Mouse (Mus musculus) MEL (cell line): ENCODE data around the gene Ltbp3.

Experiments used
- CTCF ChIP-seq, 3 experiments: IDR thresholded peaks in 2 of 3; conservative IDR thresholded peaks in 1 of 3; 2 replicates each; pipeline ENCODE4 v1.5.1; 2011 to 2012; ENCODE audit warnings: low read length in 3 of 3, low read depth in 2 of 3, mild to moderate bottlenecking in 2 of 3, improper control_type of control experiment in 1 of 3, inconsistent platforms in 1 of 3, mixed read lengths in 1 of 3, moderate library complexity in 1 of 3; ENCODE audit not compliant: control insufficient read depth in 1 of 3, insufficient read depth in 1 of 3, poor library complexity in 1 of 3, severe bottlenecking in 1 of 3
- ELF1 ChIP-seq: IDR thresholded peaks from 2 replicates; pipeline ENCODE4 v1.6.1; 2014; ENCODE audit warnings: low read depth, mild to moderate bottlenecking, inconsistent platforms, low read length, improper control_type of control experiment, moderate library complexity
- EP300 ChIP-seq, 2 experiments: IDR thresholded peaks; 2 replicates each; pipeline ENCODE4 v1.6.1; 2011; ENCODE audit warnings: improper control_type of control experiment in 2 of 2, low read length in 2 of 2, low read depth in 1 of 2, mild to moderate bottlenecking in 1 of 2
- GATA1 ChIP-seq: IDR thresholded peaks from 2 replicates; pipeline ENCODE4 v1.6.1; 2011; ENCODE audit warnings: low read depth, low read length, improper control_type of control experiment
- MAZ ChIP-seq: IDR thresholded peaks from 2 replicates; pipeline ENCODE4 v1.6.1; 2012; ENCODE audit warnings: low read depth, mild to moderate bottlenecking, inconsistent platforms, low read length, improper control_type of control experiment
- NRF1 ChIP-seq: IDR thresholded peaks from 2 replicates; pipeline ENCODE4 v1.6.1; 2014; ENCODE audit warnings: low read depth, mild to moderate bottlenecking, inconsistent platforms, low read length, improper control_type of control experiment, moderate library complexity; ENCODE audit not compliant: poor library complexity, insufficient read depth, severe bottlenecking
- POLR2A ChIP-seq, 2 experiments: IDR thresholded peaks; 2 replicates each; pipeline ENCODE4 v1.6.1; 2011 to 2012; ENCODE audit warnings: low read length in 2 of 2, mild to moderate bottlenecking in 2 of 2, control low read depth in 1 of 2, improper control_type of control experiment in 1 of 2, low read depth in 1 of 2, moderate library complexity in 1 of 2; ENCODE audit not compliant: control insufficient read depth in 1 of 2, insufficient read depth in 1 of 2, poor library complexity in 1 of 2
- POLR2AphosphoS5 ChIP-seq: IDR thresholded peaks from 2 replicates; pipeline ENCODE4 v1.6.1; 2012; ENCODE audit warnings: low read depth, borderline replicate concordance, mild to moderate bottlenecking, inconsistent platforms, low read length, moderate library complexity, mixed read lengths
- RCOR1 ChIP-seq: IDR thresholded peaks from 2 replicates; pipeline ENCODE4 v1.6.1; 2012; ENCODE audit warnings: low read depth, mild to moderate bottlenecking, inconsistent platforms, low read length, improper control_type of control experiment
- SMC3 ChIP-seq: IDR thresholded peaks from 2 replicates; pipeline ENCODE4 v1.6.1; 2011; ENCODE audit warnings: low read depth, low read length, improper control_type of control experiment
- USF1 ChIP-seq: IDR thresholded peaks from 2 replicates; pipeline ENCODE4 v1.6.1; 2014; ENCODE audit warnings: low read depth, mild to moderate bottlenecking, inconsistent platforms, low read length, improper control_type of control experiment, moderate library complexity
- USF2 ChIP-seq, 2 experiments: IDR thresholded peaks; 2 replicates each; pipeline ENCODE4 v1.6.1; 2011 to 2012; ENCODE audit warnings: improper control_type of control experiment in 2 of 2, low read length in 2 of 2, borderline replicate concordance in 1 of 2, inconsistent platforms in 1 of 2, low read depth in 1 of 2, mild to moderate bottlenecking in 1 of 2; ENCODE audit not compliant: insufficient read depth in 1 of 2
- ZKSCAN1 ChIP-seq: IDR thresholded peaks from 2 replicates; pipeline ENCODE4 v1.6.1; 2012; ENCODE audit warnings: low read depth, mild to moderate bottlenecking, inconsistent platforms, low read length, improper control_type of control experiment, moderate library complexity
- ZNF384 ChIP-seq: IDR thresholded peaks from 2 replicates; pipeline ENCODE4 v1.6.1; 2012; ENCODE audit warnings: low read depth, mild to moderate bottlenecking, inconsistent platforms, low read length, improper control_type of control experiment

GRCm38 (mm10) chr19:5800350-5800631 is 59.6 kb downstream of the Ltbp3 start:
- no peak for TF ChIP-seq CTCF (IDR thresholded peaks at IDR 0.05 in 2 of 3, conservative IDR thresholded peaks at IDR 0.05 in 1 of 3; ENCODE audit: control insufficient read depth in 1 of 3, insufficient read depth in 1 of 3, low read depth in 2 of 3, low read length in 3 of 3, poor library complexity in 1 of 3, severe bottlenecking in 1 of 3)
- no peak for TF ChIP-seq POLR2A (IDR thresholded peaks at IDR 0.05; ENCODE audit: control insufficient read depth in 1 of 2, insufficient read depth in 1 of 2, low read depth in 1 of 2, low read length in 2 of 2, poor library complexity in 1 of 2)
- peak; percentile 5; the same call in 1 of the 2 replicates for TF ChIP-seq RCOR1
- no peak for TF ChIP-seq POLR2AphosphoS5
- TF ChIP-seq ZKSCAN1 = no peak
- no peak for TF ChIP-seq MAZ
- TF ChIP-seq NRF1 = no peak
- TF ChIP-seq USF2 (IDR thresholded peaks at IDR 0.05; ENCODE audit: borderline replicate concordance in 1 of 2, insufficient read depth in 1 of 2, low read depth in 1 of 2, low read length in 2 of 2) = no peak
- TF ChIP-seq EP300 (IDR thresholded peaks at IDR 0.05; ENCODE audit: low read depth in 1 of 2, low read length in 2 of 2) = no peak
- TF ChIP-seq ZNF384 = no peak
- TF ChIP-seq GATA1 = no peak
- no peak for TF ChIP-seq ELF1
- no peak for TF ChIP-seq SMC3
- TF ChIP-seq USF1 = no peak
